Mouse (Mus musculus) lung, adult 2 months (tissue): ENCODE results near the gene Olfr106-ps.

Experiments used
- CTCF ChIP-seq: fragments of 200-500 bp; IDR thresholded peaks from 2 replicates; pipeline ENCODE4 v1.5.1; 2011; ENCODE audit warnings: mild to moderate bottlenecking, low read length, control low read depth; ENCODE audit not compliant: insufficient read depth
- POLR2A ChIP-seq: fragments of 200-500 bp; IDR thresholded peaks from 2 replicates; pipeline ENCODE4 v1.6.1; 2011; ENCODE audit warnings: low read depth, mild to moderate bottlenecking, control low read depth, low read length, borderline replicate concordance; ENCODE audit errors: extremely low read depth

- no peak for TF ChIP-seq CTCF
- TF ChIP-seq POLR2A = no peak
These were observed 11.5 kb upstream of the Olfr106-ps start, which contains the start of gene Olfr105-ps for GRCm38 (mm10) chr17:37378733-37379132.
